Mouse (Mus musculus) ovary, postnatal 10 days (tissue): ENCODE measurements at regions not wholly inside any gene's neighbourhood (a gene's known extent, or its start where the extent isn't known, plus 50 kb on each side); places are given as distances from the start of the nearest gene placed in this dataset.

Experiments used
- DNase-seq: peaks from one replicate; pipeline ENCODE4 v3.0.0; 2022; ENCODE audit warnings: low spot score

DNA sequence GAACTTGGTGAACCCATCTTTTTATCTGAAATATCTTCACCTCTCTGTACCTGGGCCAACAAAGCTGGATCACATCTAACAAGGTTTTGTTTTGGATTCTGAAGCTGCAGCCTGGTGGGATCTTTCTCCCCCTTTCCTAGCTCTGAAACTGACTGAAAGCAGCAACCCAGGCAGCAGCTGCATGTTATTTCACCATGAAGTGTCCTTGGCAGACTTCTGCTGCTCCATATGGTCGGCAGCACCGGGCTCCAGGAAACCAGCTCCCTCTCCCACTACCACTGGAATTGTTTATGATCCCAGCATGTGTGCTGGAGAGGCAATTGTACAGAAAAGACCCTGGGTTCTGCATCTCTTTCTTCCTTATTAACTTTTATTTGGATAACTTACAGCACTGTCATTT lies 145.0 kb downstream of the Spata18 start:
- no peak for DNase-seq

DNA sequence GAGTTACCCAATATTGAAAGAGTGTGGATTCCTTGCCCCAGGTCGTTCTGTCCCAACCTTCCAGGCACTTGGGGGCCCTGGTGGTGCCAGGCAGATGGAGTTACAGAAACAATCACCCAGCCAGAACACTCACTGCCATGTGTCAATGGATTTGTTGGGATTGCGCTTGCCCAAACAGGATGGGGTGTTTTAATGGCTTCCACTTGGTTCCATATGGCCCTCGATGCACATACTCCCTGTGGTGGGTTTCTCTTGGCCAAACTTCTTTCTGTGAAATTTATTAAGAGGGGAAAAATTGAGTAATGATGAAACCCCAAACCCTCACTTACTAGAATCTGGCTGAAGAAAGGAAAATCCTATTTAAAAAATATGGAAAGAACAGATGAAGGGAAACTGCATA lies 146.8 kb downstream of the Spata18 start:
- DNase-seq: no peak

DNA sequence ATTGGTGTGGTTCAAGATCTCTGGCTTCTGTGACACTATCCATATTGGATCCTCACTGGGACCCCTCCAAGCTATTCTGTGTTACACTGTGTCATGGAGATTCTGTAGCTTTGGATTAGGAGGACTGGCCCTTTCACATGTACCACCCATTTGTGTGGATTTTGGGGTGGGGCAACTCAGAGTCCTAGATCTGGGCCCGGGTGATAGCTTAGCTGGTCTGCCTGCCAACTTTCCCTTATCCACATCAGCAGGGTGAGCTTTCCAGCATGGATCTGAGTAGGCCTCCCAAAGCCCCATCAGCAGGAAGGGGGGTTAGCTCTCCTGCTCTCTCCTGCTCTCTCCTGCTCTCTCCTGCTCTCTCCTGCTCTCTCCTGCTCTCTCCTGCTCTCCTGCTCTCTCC lies 152.3 kb downstream of the Spata18 start:
- DNase-seq: no peak

DNA sequence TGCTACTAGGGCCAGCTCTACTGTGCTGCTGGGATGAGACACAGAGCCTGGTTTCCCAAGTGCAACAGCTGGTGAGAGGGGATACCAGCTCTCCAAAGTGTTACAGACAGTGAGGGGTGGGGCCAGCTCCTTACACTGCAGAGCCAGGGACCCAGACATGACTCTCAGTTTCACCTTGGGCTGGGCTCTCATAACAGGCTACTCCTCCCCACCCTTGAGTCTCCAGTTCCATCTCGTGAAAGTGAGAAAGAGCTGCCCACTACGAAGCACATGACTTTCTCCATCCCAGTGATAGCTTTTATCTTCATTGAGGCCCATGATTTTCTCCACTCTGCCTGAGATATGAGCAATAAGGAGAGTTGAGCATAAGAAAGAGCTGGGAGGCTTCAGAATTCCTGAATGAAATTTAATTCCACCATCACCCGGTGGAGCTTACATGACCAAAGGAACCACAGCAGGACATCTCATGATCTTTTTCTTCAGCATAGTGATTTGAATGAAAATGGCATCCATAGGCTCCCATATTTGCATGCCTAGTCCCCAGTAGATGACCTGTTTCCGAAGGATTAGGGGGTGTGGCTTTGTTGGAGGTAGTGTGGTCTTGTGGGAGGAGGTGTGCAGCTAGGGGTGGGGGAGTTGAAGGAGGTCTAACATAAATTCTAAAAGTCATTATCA lies 153.5 kb downstream of the Spata18 start:
- no peak for DNase-seq

DNA sequence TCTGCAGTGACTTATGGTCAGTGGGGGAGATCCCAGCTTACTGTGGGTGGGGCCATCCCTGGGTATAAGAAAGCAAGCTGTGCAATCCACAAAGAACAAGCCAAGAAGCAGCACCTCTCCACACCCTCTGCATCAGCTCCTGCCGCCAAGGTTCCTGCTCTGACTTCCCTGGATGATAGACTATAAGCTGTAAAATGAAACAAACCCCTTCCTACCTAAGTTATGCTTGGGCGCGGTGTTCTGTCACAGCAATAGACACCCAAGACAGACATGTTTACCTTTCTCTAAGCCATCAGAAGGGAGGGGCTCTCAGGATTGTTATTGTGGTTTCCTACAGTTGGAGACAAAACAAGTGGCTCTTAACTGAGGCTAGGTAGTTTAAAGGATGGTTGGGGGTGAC lies 159.5 kb downstream of the Spata18 start:
- DNase-seq: no peak

DNA sequence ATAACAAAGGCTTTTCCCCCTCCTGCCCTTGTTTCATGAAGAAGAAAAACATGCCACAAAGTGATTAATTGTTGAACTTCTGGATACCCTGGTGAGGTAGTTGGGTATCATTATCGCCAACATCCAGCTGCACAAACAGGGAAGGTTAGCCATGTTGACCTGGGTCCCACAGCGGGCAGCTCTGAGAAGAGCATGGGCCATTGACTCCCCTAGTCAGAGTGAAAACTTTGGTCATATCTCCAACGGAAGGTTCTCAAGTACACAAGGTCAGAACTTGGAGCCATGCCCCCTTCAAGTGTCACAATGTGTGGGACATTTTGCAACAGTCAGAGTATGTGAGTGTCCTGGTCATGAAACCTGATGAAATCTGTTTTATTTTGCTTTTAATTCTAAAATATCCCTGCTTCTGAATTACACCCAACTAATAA lies 159.9 kb downstream of the Spata18 start:
- no peak for DNase-seq

DNA sequence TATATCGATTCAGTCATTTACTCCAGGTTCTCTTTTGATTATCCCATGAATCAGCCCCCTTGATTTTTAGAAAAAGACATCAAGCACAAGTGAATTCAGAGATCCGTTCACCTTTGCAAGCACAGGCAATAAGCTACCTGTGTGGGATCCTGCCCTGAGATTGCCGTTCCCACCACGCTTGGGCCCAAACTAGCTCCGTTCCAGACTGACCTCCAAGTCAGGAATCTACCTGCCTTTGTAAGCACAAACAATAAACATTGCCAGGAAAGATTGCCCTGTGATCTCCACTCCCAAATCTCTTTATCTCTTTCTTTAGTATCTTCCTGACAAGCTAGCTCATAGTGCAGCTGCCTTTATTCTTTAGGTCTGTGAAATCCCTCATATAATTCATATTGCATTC lies 164.6 kb downstream of the Spata18 start:
- no peak for DNase-seq

DNA sequence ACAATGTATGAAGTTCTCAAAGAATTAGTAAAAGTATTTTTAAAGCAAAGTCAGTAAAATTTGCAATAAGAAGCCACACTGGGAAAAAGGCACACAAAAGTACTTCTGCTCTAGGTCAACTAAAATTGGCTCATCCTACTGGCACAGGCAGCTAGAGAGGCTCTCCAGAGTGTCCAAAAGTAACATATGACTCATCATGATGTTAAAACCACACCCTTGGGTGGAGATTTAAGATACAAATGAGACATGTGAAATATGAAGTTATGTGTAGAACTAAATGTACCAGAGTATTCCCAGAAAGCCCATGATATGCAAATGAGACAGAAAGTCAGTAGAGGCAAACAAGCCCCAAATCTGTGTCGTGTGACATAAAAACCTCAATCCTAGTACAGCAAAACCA lies 166.0 kb downstream of the Spata18 start:
- no peak for DNase-seq

DNA sequence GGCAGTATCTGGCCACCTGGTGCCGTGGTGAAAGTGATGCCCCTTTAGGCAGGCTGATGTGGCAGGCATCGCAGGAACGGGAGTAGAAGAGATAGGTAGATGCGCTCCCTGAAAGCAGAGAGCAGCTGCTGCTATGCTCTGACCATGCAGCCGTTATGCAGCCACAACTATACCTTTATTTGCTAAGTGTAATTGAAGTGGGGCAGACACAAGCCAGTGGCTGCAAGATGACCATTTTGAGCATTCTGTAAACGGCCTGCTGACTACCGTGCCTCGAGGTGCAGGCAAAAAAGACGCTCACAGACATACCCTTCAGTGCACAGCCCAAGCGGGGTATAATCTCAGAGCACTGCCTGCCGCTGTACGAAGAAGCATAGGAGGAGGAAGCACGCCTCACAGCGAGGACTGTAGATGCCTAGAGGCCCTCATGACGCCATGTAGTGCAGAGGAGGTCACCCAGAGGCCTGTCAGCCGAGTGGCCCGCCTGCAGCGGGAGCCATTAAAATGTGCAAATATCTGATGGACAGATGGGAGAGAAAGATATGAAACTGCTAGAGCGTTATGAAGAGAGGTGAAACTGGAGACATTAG lies 170.9 kb downstream of the Spata18 start:
- DNase-seq: no peak

DNA sequence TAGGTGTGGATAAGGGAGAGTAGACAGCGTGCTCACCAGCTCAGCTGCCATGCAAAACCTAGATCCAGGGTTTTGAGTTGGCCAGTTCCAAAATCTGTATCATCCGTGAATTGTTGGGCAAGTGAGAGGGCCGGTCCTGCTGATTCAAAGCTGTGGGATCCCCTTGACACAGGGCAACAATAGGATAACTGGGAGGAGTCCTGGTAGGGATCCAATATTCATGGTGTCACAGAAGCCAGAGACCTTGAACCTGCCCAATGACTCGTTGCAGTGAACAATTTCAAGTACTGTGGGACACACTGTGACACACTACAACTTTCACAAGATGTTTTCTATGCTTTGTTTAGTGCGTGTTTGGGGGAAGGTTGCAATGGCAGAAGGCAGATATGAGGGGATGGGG lies 172.2 kb downstream of the Spata18 start:
- DNase-seq: no peak

DNA sequence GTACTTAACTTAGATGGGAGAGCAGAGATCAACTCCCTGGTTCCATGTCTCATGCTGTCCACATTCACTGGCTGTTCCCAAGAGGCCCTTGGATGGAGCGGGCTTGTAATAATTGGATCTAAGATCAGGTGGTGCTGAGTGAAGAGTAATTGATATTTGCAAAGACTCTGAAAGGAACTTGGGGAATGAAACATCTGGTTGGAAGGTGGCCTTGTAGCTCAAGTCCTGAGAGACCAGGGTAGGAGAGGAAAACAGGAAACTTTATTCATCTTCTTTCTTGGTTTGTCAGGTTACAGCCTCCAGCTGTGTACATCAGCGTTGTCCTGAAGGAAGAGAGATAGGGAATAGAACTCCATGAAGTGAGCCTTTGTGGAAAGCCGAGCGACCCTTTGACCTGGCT lies 175.8 kb downstream of the Spata18 start:
- no peak for DNase-seq

DNA sequence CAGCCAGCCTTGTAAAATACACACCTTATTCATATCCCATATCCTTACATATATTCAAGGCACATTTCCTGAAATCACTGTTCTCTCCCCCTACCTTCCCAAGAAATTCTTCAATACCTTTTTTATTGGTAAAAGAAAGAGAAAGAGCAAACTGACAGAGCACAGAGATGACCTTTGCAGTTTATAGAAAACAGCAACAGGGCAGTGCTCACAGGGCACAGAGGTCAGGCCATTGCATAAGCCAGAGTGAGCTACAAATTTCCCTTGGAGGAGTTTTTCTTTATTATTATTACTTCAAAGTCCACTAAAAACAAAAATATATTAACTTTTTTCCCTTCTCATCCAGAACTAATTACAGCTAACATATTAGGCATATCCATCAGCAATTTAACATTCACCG lies 182.5 kb downstream of the Spata18 start:
- no peak for DNase-seq

DNA sequence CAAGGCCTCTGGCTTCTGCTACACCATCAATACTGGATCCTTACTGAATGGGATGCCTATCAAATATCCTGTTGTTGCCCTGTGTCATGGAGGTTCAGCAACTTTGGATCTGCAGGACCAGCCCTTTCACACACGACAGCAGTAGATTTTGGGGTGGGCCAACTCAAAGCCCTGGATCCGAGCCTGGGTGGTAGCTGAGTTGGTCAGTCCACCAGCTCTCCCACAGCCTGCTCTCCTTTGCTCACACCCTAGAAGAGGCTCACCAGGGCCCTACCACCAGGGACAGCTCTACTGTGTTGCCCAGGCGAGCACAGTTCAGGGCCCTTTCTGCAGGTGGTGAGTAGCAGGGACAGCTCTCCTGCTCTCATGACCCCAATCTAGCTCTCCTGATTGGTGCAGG lies 192.6 kb downstream of the Spata18 start:
- no peak for DNase-seq

DNA sequence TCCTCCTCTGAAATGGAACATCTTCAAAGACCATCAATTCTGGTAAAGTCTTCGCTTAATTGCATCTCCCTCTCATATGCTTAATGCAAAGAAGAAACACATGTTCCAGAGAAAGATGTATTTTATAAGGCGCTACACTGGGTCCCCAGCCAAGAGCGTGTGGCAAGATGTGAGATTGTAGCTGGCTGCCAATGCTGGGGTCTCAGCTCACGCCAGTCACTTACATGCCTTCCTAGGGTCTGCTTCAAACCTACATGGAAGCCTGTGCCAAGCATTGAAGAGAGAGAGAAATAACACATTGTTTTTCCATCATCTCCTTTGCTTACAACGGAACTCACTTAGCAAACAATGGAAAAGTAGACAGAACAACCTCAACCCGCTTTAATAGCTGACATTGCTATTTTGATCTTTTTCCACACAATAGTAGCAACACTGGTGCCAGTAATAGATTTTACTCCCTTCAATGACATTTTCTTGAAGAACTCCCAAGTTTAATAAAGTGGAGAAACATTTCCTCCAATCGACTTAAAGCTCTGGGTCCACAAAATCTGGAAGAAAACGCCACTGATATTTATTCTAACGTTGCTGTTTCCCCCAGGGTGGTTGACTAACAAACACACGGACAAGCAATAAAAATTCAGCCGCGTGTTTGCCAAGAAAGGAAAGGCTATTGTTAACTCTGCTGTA lies 195.1 kb downstream of the Spata18 start:
- no peak for DNase-seq

DNA sequence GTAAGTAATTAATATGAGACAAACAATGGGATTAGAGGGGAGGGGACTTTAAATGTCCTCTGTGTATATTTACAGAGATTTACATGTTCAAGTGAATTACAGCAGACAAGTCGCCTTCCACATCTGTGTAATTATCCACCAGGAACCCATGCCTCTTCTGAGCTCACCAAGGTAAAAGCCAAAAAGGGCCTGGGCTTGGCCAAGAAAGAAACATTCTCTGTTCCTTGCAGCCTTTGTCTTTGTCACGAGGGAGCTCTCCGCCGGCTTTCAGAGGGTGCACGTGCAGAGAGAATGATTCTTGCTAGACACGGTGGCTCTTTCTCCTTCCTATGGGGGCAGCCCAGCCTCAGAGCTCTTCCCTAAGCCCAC lies 195.6 kb downstream of the Spata18 start:
- no peak for DNase-seq

DNA sequence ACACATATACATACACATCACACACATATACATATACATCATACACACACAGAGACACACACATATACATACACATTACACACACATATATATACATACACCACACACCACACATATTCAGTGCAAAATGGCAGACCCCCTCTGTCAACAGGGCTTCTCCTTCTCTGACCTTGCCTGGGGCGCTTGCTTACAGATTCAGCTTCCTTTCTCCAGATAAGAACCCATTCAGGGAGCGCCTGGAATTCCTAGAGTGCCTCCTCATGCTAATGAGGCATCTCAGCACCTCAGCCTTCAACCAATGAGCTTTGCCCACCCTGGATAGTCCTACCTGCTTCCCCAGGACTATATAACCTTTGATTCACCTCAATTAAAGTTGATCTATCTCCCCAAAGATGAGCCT lies 200.3 kb downstream of the Spata18 start:
- DNase-seq: no peak

DNA sequence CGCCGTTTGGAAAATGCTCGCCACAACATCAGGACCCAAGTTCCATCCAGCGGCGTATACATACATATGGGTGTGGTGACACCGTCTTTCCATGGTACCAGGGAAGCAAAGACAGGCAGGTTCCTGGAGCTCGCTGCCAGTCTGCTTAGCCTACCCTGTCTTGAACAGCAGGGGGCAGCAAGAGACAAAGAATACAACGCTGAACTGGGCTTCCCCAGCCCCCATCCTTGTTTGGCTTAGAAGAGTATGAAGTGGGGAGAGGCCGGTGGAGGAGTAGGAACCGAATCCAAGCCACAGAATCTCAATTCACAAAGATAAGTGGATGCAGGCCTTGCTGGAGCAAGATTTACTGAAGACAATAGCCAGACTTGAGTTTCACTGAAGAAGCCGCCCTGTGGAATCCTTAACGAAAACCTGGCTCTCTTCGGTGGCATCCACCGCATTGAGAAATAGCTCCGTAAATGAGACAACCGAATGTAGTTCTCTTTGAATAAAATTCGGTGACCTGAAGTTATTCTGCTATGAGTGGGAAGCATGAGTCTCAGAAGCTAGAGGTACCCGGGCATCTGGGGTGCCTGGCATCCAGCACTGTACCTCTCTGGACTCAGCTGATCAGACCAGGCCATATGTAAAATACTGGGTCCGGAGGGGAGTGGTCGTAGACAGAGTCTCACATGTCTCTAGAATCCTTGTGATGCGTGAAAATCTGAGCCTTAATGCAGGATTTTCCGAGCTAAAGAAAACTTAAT lies 203.0 kb downstream of the Spata18 start:
- DNase-seq: peak; percentile 45

DNA sequence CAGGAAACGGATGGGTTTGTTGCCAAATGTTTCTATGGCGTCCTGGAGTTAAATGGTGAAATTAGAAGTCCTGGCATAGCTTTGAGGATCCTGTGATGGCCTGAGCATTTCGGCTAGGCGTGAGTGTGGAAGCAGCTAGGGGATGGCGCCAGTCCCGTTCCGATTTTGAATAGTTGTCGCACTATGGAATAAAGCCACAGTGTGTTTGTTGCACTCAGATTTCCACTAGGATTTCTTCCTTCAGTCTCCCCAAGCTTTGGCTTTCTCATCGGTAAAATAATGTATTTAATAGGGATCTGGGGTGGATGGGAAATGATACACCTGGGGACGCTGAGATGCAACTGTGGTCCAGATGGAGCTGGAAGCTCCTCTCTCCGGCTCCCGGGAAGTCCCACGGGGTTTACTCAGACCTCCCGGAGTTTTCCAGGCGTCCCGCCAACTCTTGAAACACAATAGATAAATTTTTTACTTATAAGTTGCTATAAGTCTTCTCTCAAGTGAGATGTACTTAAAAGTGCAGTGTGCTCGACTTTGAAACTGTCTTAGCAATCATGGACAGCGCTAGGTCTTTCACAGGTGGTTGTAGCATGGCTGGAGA lies 203.7 kb downstream of the Spata18 start:
- DNase-seq: no peak

DNA sequence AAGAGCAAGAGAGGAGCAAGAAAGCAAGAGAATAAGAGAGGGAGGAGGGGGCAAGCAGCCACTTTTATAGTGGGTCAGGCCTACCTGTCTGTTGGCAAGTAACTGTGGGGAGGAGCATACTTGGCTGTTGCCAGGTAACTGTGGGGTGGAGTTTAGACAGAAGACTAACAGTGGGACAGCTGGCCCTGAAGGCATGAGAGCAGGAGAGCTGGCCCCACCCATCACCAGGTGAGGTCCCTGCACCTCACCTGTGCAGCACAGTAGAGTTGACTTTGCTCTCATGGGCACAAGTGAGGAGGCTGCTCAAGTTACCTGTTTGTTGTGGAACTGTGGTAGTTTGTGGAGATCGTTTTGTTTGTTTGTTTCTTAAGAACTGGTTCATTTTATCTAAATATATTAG lies 208.1 kb downstream of the Spata18 start:
- DNase-seq: no peak

DNA sequence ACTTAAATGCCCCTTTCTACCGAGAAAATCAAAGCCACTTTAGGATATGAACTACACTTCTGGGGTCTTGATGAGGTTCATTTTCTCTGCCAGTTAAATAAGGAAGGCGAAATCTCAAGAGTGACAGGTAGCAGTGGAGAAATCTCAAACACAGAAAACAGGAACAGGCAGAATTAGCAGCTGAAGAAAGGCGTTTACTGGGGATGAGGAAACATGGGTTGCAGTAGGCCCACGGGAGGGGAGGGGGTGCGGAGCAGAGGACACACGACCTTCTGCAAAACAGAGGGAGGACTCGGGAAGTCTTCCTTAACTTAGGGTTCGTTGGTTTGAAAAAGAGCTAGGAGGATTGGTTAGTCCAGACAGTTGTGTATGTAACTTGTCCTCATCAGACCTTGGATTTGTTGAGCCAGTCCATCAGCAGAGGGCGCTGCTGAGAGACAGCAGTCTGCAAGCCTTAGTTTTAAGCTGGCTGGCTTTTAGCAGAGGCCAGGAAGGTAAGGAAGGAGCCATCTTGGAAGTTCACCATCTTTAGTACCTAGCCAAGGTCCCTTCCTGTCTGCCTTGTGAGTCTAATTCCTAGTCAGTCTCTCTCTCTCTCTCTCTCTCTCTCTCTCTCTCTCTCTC lies 204.0 kb downstream of the Usp46 start:
- DNase-seq: no peak

DNA sequence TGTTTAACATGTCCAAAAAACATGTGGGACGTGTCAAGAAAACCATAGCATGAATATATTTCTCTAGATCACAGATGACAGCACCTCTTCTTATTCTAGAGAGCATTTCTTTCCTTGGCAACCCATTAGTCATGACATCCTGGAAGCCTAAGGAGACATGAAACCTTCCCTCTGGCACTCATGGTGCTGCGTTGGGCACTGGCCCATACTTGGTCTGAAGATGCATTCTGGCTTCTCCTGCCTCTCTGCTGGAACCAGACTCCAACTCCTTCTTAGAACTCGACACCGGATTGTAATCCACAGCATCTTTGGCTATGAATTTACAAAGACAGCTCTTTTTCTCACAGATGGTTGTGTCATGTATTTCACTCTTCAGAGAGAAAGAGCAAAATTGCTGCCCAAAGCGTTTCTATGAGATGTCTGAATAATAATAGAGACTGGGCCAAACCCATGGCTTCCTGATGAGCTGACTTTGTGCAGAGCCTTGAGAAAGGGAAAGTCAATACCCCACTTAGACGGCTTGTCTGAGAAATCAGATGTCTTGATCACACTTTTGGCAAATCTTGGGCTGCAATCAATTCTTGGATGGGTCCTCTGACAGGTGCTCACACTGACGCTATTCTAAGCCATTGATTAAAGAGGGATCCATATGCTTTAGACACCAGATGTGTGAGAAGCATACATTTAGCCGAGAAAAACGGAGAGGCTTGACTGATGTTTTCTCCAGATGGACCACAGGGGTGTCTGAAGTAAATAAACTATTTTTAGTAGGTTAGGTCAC lies 195.4 kb downstream of the Usp46 start:
- no peak for DNase-seq
